Mouse (Mus musculus) testis, adult 2 months (tissue): ENCODE results near the gene Pcnx2.

ENCODE experiments used
- CTCF ChIP-seq: fragments of 200-500 bp; IDR thresholded peaks from 2 replicates; pipeline ENCODE4 v1.5.1; 2012; ENCODE audit warnings: low read depth, mild to moderate bottlenecking, inconsistent platforms, low read length, moderate library complexity; ENCODE audit not compliant: control insufficient read depth, insufficient read depth, insufficient replicate concordance
- POLR2A ChIP-seq: fragments of 200-500 bp; IDR thresholded peaks from 2 replicates; pipeline ENCODE4 v1.6.1; 2012; ENCODE audit warnings: low read depth, mild to moderate bottlenecking, inconsistent platforms, low read length, moderate library complexity; ENCODE audit not compliant: control insufficient read depth

DNA sequence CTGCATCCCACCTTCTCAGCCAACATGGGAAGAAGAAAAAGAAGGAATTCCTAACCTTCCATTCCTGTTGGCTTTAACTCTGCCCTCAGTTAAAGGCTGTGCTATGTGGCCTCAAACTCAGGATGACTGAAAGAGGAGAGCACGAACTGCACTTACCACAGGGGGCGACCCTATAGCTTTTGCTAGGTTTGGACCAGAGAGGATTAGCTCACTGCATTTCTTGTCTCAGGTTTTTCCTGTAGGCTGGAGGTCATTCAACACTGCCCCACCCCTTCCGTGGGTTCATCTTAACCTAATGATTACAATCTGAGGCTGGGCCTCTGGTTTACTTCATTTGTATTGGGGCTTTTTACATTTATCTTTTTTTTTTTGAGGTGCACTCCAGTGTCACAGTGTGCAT is 123.1 kb downstream of the Pcnx2 start:
- TF ChIP-seq CTCF (no peak), POLR2A (no peak)
